Mouse (Mus musculus): ENCODE data around the gene Pex19.

The Pex19 gene

GRCm38 (mm10) chr1:172134072-172134471 is 7.5 kb downstream of the Pex19 start:
- no peak for DNase-seq

GRCm38 (mm10) chr1:172140160-172140559 is 13.6 kb downstream of the Pex19 start:
- no peak for DNase-seq

GRCm38 (mm10) chr1:172140825-172141224 is 14.3 kb downstream of the Pex19 start:
- no peak for DNase-seq

GRCm38 (mm10) chr1:172141529-172141928 is 15.0 kb downstream of the Pex19 start:
- peak; percentile 32 to 63 for DNase-seq

- DNase-seq = peak; percentile 51 to 81
Measured at GRCm38 (mm10) chr1:172143570-172143969, 17.0 kb downstream of the Pex19 start.

GRCm38 (mm10) chr1:172147835-172148278 is 21.3 kb downstream of the Pex19 start, which contains the start of gene Dcaf8:
TSS of gene Dcaf8 (plus strand) at chr1:172148084.
- DNase-seq = peak; percentile 96 to 99

- DNase-seq = peak; percentile 61 to 64
Measured at GRCm38 (mm10) chr1:172148279-172148954, 21.9 kb downstream of the Pex19 start.

- no peak for DNase-seq
Measured at GRCm38 (mm10) chr1:172148955-172149815, 22.6 kb downstream of the Pex19 start.

- DNase-seq = no peak
Measured at GRCm38 (mm10) chr1:172154536-172154935, 28.0 kb downstream of the Pex19 start.

GRCm38 (mm10) chr1:172155518-172155917 is 29.0 kb downstream of the Pex19 start:
- no peak for DNase-seq

- DNase-seq = no peak
Measured at GRCm38 (mm10) chr1:172159970-172160369, 33.4 kb downstream of the Pex19 start.

- no peak for DNase-seq
Measured at GRCm38 (mm10) chr1:172160508-172160907, 34.0 kb downstream of the Pex19 start.

- DNase-seq = peak in 1 of 2 experiments; percentile 58
Measured at GRCm38 (mm10) chr1:172162009-172162408, 35.5 kb downstream of the Pex19 start.

GRCm38 (mm10) chr1:172162959-172163358 is 36.4 kb downstream of the Pex19 start:
- peak; percentile 56 to 60 for DNase-seq

GRCm38 (mm10) chr1:172167911-172168310 is 41.4 kb downstream of the Pex19 start:
- peak; percentile 36 to 52 for DNase-seq

GRCm38 (mm10) chr1:172169809-172170208 is 43.3 kb downstream of the Pex19 start:
- no peak for DNase-seq

GRCm38 (mm10) chr1:172172381-172172780 is 45.8 kb downstream of the Pex19 start:
- peak in 1 of 2 experiments; percentile 31 for DNase-seq

- DNase-seq = no peak
Measured at GRCm38 (mm10) chr1:172173181-172173580, 46.6 kb downstream of the Pex19 start.

- DNase-seq = no peak
Measured at GRCm38 (mm10) chr1:172177791-172178190, 51.2 kb downstream of the Pex19 start.

GRCm38 (mm10) chr1:172179102-172179501 is 52.5 kb downstream of the Pex19 start:
- peak; percentile 36 to 55 for DNase-seq

GRCm38 (mm10) chr1:172180881-172181280 is 54.3 kb downstream of the Pex19 start:
- DNase-seq = no peak

GRCm38 (mm10) chr1:172181777-172182176 is 55.2 kb downstream of the Pex19 start:
- DNase-seq = no peak

GRCm38 (mm10) chr1:172183056-172183455 is 56.5 kb downstream of the Pex19 start:
- DNase-seq = no peak

- DNase-seq = no peak
Measured at GRCm38 (mm10) chr1:172183915-172184314, 57.4 kb downstream of the Pex19 start.

All from kidney, postnatal 25 days (tissue).